Mouse (Mus musculus) CH12.LX (cell line): ENCODE results near the gene Map1b. TPM values are rescaled to one million over a fixed set of nuclear protein-coding genes. Genes with fewer than 3 reads are reported as not detected.

ENCODE experiments used
- DNase-seq: peaks from one replicate; pipeline ENCODE4 v3.0.0-alpha.2; 2013; ENCODE audit errors: extremely low read depth
- H3K27ac ChIP-seq: 2 replicates; pipeline ENCODE4 v1.5.1; 2012; ENCODE audit warnings: low read depth, mild to moderate bottlenecking, control low read depth, moderate library complexity; ENCODE audit not compliant: insufficient read depth
- H3K27me3 ChIP-seq: replicated peaks from 2 replicates; pipeline ENCODE3; 2012; ENCODE audit warnings: inconsistent platforms
- H3K36me3 ChIP-seq, 2 experiments: replicated peaks in 1 of 2; 2 replicates each; pipeline versions ENCODE3 to v1.6.1; 2012; ENCODE audit warnings: inconsistent platforms in 1 of 2, low read length in 1 of 2, mild to moderate bottlenecking in 1 of 2, mixed read lengths in 1 of 2, moderate library complexity in 1 of 2; ENCODE audit not compliant: control insufficient read depth in 1 of 2, insufficient read depth in 1 of 2
- H3K4me1 ChIP-seq, 2 experiments: 2 replicates each; pipeline ENCODE4 v1.6.1; 2012; ENCODE audit warnings: inconsistent platforms in 1 of 2, moderate library complexity in 1 of 2; ENCODE audit not compliant: insufficient read depth in 2 of 2, control insufficient read depth in 1 of 2
- H3K4me2 ChIP-seq: 2 replicates; pipeline ENCODE4 v1.6.1; 2012; ENCODE audit warnings: low read depth, mild to moderate bottlenecking, control low read depth; ENCODE audit not compliant: poor library complexity, insufficient read depth, severe bottlenecking
- H3K4me3 ChIP-seq, 3 experiments: fragments of 150-350 bp in 1 of 3; sonication (generic) in 1 of 3; replicated peaks in 1 of 3; 2 replicates each; pipeline versions ENCODE3 to v1.5.1; 2011 to 2012; ENCODE audit warnings: low read depth in 2 of 3, low read length in 2 of 3, mild to moderate bottlenecking in 2 of 3, moderate library complexity in 2 of 3, control low read depth in 1 of 3, improper control_type of control experiment in 1 of 3, inconsistent platforms in 1 of 3, mixed read lengths in 1 of 3; ENCODE audit not compliant: poor library complexity in 1 of 3
- H3K79me2 ChIP-seq: replicated peaks from 2 replicates; pipeline ENCODE4 v1.6.1; 2012; ENCODE audit warnings: mild to moderate bottlenecking, moderate library complexity; ENCODE audit not compliant: control insufficient read depth, poor library complexity, insufficient read depth, severe bottlenecking; ENCODE audit errors: extremely low read depth
- H3K9ac ChIP-seq: 2 replicates; pipeline ENCODE4 v1.6.1; 2012; ENCODE audit warnings: low read depth, mild to moderate bottlenecking, control low read depth, moderate library complexity; ENCODE audit not compliant: insufficient read depth
- H3K9me3 ChIP-seq: replicated peaks from 2 replicates; pipeline ENCODE3; 2012; ENCODE audit warnings: low read length, inconsistent platforms, mixed read lengths
- BHLHE40 ChIP-seq: IDR thresholded peaks from 2 replicates; pipeline ENCODE4 v1.6.1; 2011; ENCODE audit warnings: mild to moderate bottlenecking, low read depth, low read length, improper control_type of control experiment
- E2F4 ChIP-seq: IDR thresholded peaks from 2 replicates; pipeline ENCODE4 v1.6.1; 2011; ENCODE audit warnings: low read depth, low read length, improper control_type of control experiment; ENCODE audit not compliant: insufficient replicate concordance
- ELF1 ChIP-seq: IDR thresholded peaks from 2 replicates; pipeline ENCODE4 v1.6.1; 2014; ENCODE audit warnings: low read depth, mild to moderate bottlenecking, inconsistent platforms, low read length, improper control_type of control experiment
- EP300 ChIP-seq: IDR thresholded peaks from 2 replicates; pipeline ENCODE4 v1.6.1; 2011; ENCODE audit warnings: low read length, improper control_type of control experiment
- ETS1 ChIP-seq: conservative IDR thresholded peaks from 2 replicates; pipeline ENCODE4 v1.6.1; 2012; ENCODE audit warnings: low read depth, mild to moderate bottlenecking, inconsistent platforms, low read length, improper control_type of control experiment, moderate library complexity
- IRF4 ChIP-seq: IDR thresholded peaks from 2 replicates; pipeline ENCODE4 v1.6.1; 2014; ENCODE audit warnings: low read depth, mild to moderate bottlenecking, inconsistent platforms, low read length, improper control_type of control experiment
- JUN ChIP-seq: IDR thresholded peaks from 2 replicates; pipeline ENCODE4 v1.6.1; 2011; ENCODE audit warnings: low read depth, mild to moderate bottlenecking, low read length, improper control_type of control experiment, moderate library complexity; ENCODE audit not compliant: insufficient read depth
- JUND ChIP-seq: conservative IDR thresholded peaks from 2 replicates; pipeline ENCODE4 v1.6.1; 2011; ENCODE audit warnings: low read depth, low read length, improper control_type of control experiment
- KAT2A ChIP-seq: IDR thresholded peaks from 2 replicates; pipeline ENCODE4 v1.6.1; 2012; ENCODE audit warnings: low read length, improper control_type of control experiment, inconsistent platforms; ENCODE audit not compliant: insufficient replicate concordance
- MAFK ChIP-seq: IDR thresholded peaks from 2 replicates; pipeline ENCODE4 v1.6.1; 2011; ENCODE audit warnings: low read length, improper control_type of control experiment; ENCODE audit not compliant: insufficient replicate concordance
- MAX ChIP-seq: IDR thresholded peaks from 2 replicates; pipeline ENCODE4 v1.6.1; 2011; ENCODE audit warnings: low read length, improper control_type of control experiment
- MAZ ChIP-seq: IDR thresholded peaks from 2 replicates; pipeline ENCODE4 v1.6.1; 2012; ENCODE audit warnings: low read depth, mild to moderate bottlenecking, inconsistent platforms, low read length, improper control_type of control experiment, moderate library complexity
- MEF2A ChIP-seq: IDR thresholded peaks from 2 replicates; pipeline ENCODE4 v1.6.1; 2014; ENCODE audit warnings: low read depth, mild to moderate bottlenecking, inconsistent platforms, low read length, improper control_type of control experiment, borderline replicate concordance
- MXI1 ChIP-seq: IDR thresholded peaks from 2 replicates; pipeline ENCODE4 v1.6.1; 2011; ENCODE audit warnings: mild to moderate bottlenecking, low read depth, low read length, improper control_type of control experiment
- MYC ChIP-seq: IDR thresholded peaks from 2 replicates; pipeline ENCODE4 v1.6.1; 2011; ENCODE audit warnings: low read depth, mild to moderate bottlenecking, improper control_type of control experiment, low read length
- NELFE ChIP-seq: IDR thresholded peaks from 2 replicates; pipeline ENCODE4 v1.6.1; 2011; ENCODE audit warnings: low read depth, low read length, improper control_type of control experiment
- NRF1 ChIP-seq: IDR thresholded peaks from 2 replicates; pipeline ENCODE4 v1.6.1; 2014; ENCODE audit warnings: low read depth, mild to moderate bottlenecking, inconsistent platforms, low read length, improper control_type of control experiment, moderate library complexity
- PAX5 ChIP-seq: IDR thresholded peaks from 2 replicates; pipeline ENCODE4 v1.6.1; 2012; ENCODE audit warnings: low read length, inconsistent platforms, mixed read lengths
- RAD21 ChIP-seq: IDR thresholded peaks from 2 replicates; pipeline ENCODE4 v1.6.1; 2011; ENCODE audit warnings: low read depth, mild to moderate bottlenecking, low read length, improper control_type of control experiment, moderate library complexity
- RCOR1 ChIP-seq: conservative IDR thresholded peaks from 2 replicates; pipeline ENCODE4 v1.6.1; 2012; ENCODE audit warnings: low read depth, mild to moderate bottlenecking, inconsistent platforms, low read length, improper control_type of control experiment
- SMC3 ChIP-seq: IDR thresholded peaks from 2 replicates; pipeline ENCODE4 v1.6.1; 2011; ENCODE audit warnings: low read depth, low read length, improper control_type of control experiment
- TBP ChIP-seq: conservative IDR thresholded peaks from 2 replicates; pipeline ENCODE4 v1.6.1; 2011; ENCODE audit warnings: low read depth, low read length, improper control_type of control experiment
- TCF12 ChIP-seq: IDR thresholded peaks from 2 replicates; pipeline ENCODE4 v1.6.1; 2014; ENCODE audit warnings: low read depth, mild to moderate bottlenecking, inconsistent platforms, low read length, improper control_type of control experiment
- UBTF ChIP-seq: IDR thresholded peaks from 2 replicates; pipeline ENCODE4 v1.6.1; 2012; ENCODE audit warnings: low read depth, mild to moderate bottlenecking, inconsistent platforms, low read length, improper control_type of control experiment, moderate library complexity
- USF1 ChIP-seq: IDR thresholded peaks from 2 replicates; pipeline ENCODE4 v1.6.1; 2014; ENCODE audit warnings: low read depth, mild to moderate bottlenecking, inconsistent platforms, low read length, improper control_type of control experiment
- ZC3H11A ChIP-seq: IDR thresholded peaks from 2 replicates; pipeline ENCODE4 v1.6.1; 2012; ENCODE audit warnings: low read depth, mild to moderate bottlenecking, inconsistent platforms, low read length, improper control_type of control experiment
- ZKSCAN1 ChIP-seq: IDR thresholded peaks from 2 replicates; pipeline ENCODE4 v1.6.1; 2012; ENCODE audit warnings: low read depth, inconsistent platforms, low read length, improper control_type of control experiment, borderline replicate concordance
- ZMIZ1 ChIP-seq: IDR thresholded peaks from 2 replicates; pipeline ENCODE4 v1.6.1; 2012; ENCODE audit warnings: low read depth, mild to moderate bottlenecking, inconsistent platforms, low read length, improper control_type of control experiment
- ZNF384 ChIP-seq: IDR thresholded peaks from 2 replicates; pipeline ENCODE4 v1.6.1; 2012; ENCODE audit warnings: low read depth, low read length, improper control_type of control experiment, inconsistent platforms
- dilution Hi-C: fragments of 300-500 bp; cut with MboI; formaldehyde crosslinking; loops from 2 replicates; pipeline ENCODE4 v1.14.3; 2020; ENCODE audit warnings: low sequenced_read_pairs; ENCODE audit not compliant: extremely low pct_unique_long_range_greater_than_20kb, extremely low pct_ligation_motif_present
- in situ Hi-C: fragments of 300-500 bp; cut with MboI; formaldehyde crosslinking; loops from 3 replicates; pipeline ENCODE4 v1.14.3; 2019; ENCODE audit warnings: low sequenced_read_pairs, low pct_ligation_motif_present, low pct_unique_long_range_greater_than_20kb, mixed read lengths
- polyA plus RNA-seq: library from polyadenylated mRNA; unstranded; fragments of >175 nt; gene quantifications from 2 replicates; pipeline ENCODE4 v1.2.1, GENCODE M21; 2012; ENCODE audit warnings: low read depth; ENCODE audit not compliant: insufficient read length
- total RNA-seq, 2 experiments: library from RNA; depleted of rRNA; stranded (reverse); fragments of 300-350 nt in 1 of 2; fragments of >200 nt in 1 of 2; gene quantifications; 2 replicates each; pipeline ENCODE4 v1.2.3; 2012 to 2014

Map1b gene
- total and polyA plus RNA-seq, 3 experiments: 0.04 to 0.08 TPM; not detected in 1

DNA sequence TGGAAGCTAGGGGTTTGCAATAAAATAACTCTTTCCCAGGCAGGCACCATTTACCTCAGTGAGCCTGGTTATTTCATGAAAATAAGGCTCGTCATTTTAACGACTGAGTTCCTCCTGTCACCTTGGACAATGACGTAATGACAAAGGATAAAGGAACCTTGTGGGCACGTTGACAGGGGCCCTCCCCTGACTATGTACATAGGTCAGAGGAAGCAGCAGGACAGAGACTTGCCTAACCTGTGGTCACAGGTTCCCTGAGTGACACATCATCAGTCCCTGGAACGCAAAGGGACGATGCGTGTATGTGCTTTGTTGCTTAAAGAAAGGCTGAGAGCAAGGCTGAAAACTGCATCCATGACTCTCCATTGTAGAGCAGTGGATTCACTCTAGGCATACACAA is 13.4 kb downstream of the Map1b start:
- no peak for TF ChIP-seq MAZ
- TF ChIP-seq TBP: no peak
- TF ChIP-seq TCF12: no peak
- TF ChIP-seq KAT2A: no peak
- TF ChIP-seq EP300: no peak
- no peak for TF ChIP-seq BHLHE40
- TF ChIP-seq NELFE: no peak
- no peak for TF ChIP-seq NRF1
- TF ChIP-seq PAX5: no peak
- no peak for TF ChIP-seq ZKSCAN1
- TF ChIP-seq ZC3H11A: no peak
- no peak for TF ChIP-seq ZNF384
- TF ChIP-seq E2F4: no peak
- TF ChIP-seq RAD21: no peak
- TF ChIP-seq UBTF: no peak
- TF ChIP-seq ELF1: no peak
- TF ChIP-seq SMC3: no peak
- DNase-seq: peak; percentile 63
- peak overlapping the region in 2 of 3 experiments; percentile 22 to 33 for H3K4me3 ChIP-seq
- dilution Hi-C loops (loop anchor here (25.0 kb wide), 1 partner anchor 116 kb away; no protein-coding TSS in a partner anchor), in situ Hi-C loops (loop anchor here (25.0 kb wide), 1 partner anchor 334 kb away; no protein-coding TSS in a partner anchor)
- peak overlapping the region; percentile 68 for H3K4me2 ChIP-seq
- no peaks in the 10 kb centered on the region for H3K36me3 ChIP-seq
- no peak overlapping the region for H3K9ac ChIP-seq
- H3K9me3 ChIP-seq: no peaks in the 10 kb centered on the region
- H3K27me3 ChIP-seq: no peaks in the 10 kb centered on the region
- no peaks in the 10 kb centered on the region for H3K79me2 ChIP-seq
- peaks cover 14 to 24% of the 10 kb centered on the region in 2 experiments for H3K4me1 ChIP-seq
- no peak overlapping the region for H3K27ac ChIP-seq

- in situ Hi-C loops: loop anchor here (25.0 kb wide), 1 partner anchor 335 kb away; no protein-coding TSS in a partner anchor
- Histone ChIP-seq H3K79me2 (no peaks in the 10 kb centered on the region), H3K9me3 (no peaks in the 10 kb centered on the region), H3K36me3 (no peaks in the 10 kb centered on the region), H3K27me3 (no peaks in the 10 kb centered on the region), H3K4me2 (peak overlapping the region; percentile 68), H3K9ac (no peak overlapping the region), H3K4me3 (peak overlapping the region in 1 of 3 experiments; percentile 15), H3K4me1 (peaks cover 14 to 24% of the 10 kb centered on the region in 2 experiments), H3K27ac (no peak overlapping the region)
- DNase-seq: peak; percentile 83
- dilution Hi-C loops: loop anchor here (25.0 kb wide), 1 partner anchor 115 kb away; no protein-coding TSS in a partner anchor
- no peak for TF ChIP-seq USF1
- no peak for TF ChIP-seq MYC
- TF ChIP-seq EP300: peak; percentile 55
- TF ChIP-seq MEF2A: peak; percentile 68; the same call in 1 of the 2 replicates
- TF ChIP-seq ZMIZ1: no peak
- peak; percentile 97 for TF ChIP-seq ZNF384
- 0 out of 2 replicates have a peak, but pooled peaks have one; percentile 25 for TF ChIP-seq JUND
- no peak for TF ChIP-seq TBP
- no peak for TF ChIP-seq SMC3
- TF ChIP-seq JUN: no peak; the same call in 1 of the 2 replicates
- TF ChIP-seq MAX: no peak
- TF ChIP-seq RCOR1: no peak
- TF ChIP-seq MAFK: no peak
- TF ChIP-seq MXI1: peak; percentile 40; the same call in 1 of the 2 replicates
- no peak for TF ChIP-seq ELF1
- TF ChIP-seq ETS1: peak; percentile 76
- TF ChIP-seq BHLHE40: peak; percentile 82
- TF ChIP-seq TCF12: peak; percentile 37; the same call in 1 of the 2 replicates
- peak; percentile 69; the same call in 1 of the 2 replicates for TF ChIP-seq IRF4
These were observed 14.1 kb downstream of the Map1b start for GRCm38 (mm10) chr13:99502126-99502744.
